Mouse (Mus musculus): ENCODE measurements around the gene Tbc1d16.

The Tbc1d16 gene

GRCm38 (mm10) chr11:119144801-119145475 is 83.4 kb downstream of the Tbc1d16 start:
- DNase-seq (ENCODE audit: low spot score in 2 of 2): no peak

GRCm38 (mm10) chr11:119143376-119144002 is 84.8 kb downstream of the Tbc1d16 start:
- no peak for DNase-seq (ENCODE audit: low spot score in 2 of 2)

- no peak for DNase-seq (ENCODE audit: low spot score in 2 of 2)
Observed at GRCm38 (mm10) chr11:119142615-119143014, 85.7 kb downstream of the Tbc1d16 start.

- DNase-seq (ENCODE audit: low spot score in 2 of 2): no peak
Observed at GRCm38 (mm10) chr11:119139026-119139425, 89.3 kb downstream of the Tbc1d16 start.

- no peak for DNase-seq (ENCODE audit: low spot score in 2 of 2)
Observed at GRCm38 (mm10) chr11:119138205-119138604, 90.1 kb downstream of the Tbc1d16 start.

GRCm38 (mm10) chr11:119134586-119134985 is 93.7 kb downstream of the Tbc1d16 start:
- no peak for DNase-seq (ENCODE audit: low spot score in 2 of 2)

GRCm38 (mm10) chr11:119133437-119134221 is 94.7 kb downstream of the Tbc1d16 start:
- peak; percentile 84 to 85 for DNase-seq (ENCODE audit: low spot score in 2 of 2)

GRCm38 (mm10) chr11:119132198-119133035 is 95.9 kb downstream of the Tbc1d16 start:
- DNase-seq (ENCODE audit: low spot score in 2 of 2): no peak

GRCm38 (mm10) chr11:119130081-119130765 is 98.1 kb downstream of the Tbc1d16 start:
- DNase-seq (ENCODE audit: low spot score in 2 of 2): no peak

- DNase-seq (ENCODE audit: low spot score in 2 of 2): no peak
Observed at GRCm38 (mm10) chr11:119129281-119130058, 98.8 kb downstream of the Tbc1d16 start.

- peak in 1 of 2 experiments; percentile 23 for DNase-seq (ENCODE audit: low spot score in 2 of 2)
Observed at GRCm38 (mm10) chr11:119128668-119129280, 99.5 kb downstream of the Tbc1d16 start.

GRCm38 (mm10) chr11:119127686-119128473 is 100.4 kb downstream of the Tbc1d16 start:
- DNase-seq (ENCODE audit: low spot score in 2 of 2): peak; percentile 49 to 56

- DNase-seq (ENCODE audit: low spot score in 2 of 2): no peak
Observed at GRCm38 (mm10) chr11:119127147-119127546, 101.2 kb downstream of the Tbc1d16 start.

GRCm38 (mm10) chr11:119125929-119126861 is 102.1 kb downstream of the Tbc1d16 start:
- DNase-seq (ENCODE audit: low spot score in 2 of 2): peak; percentile 49 to 52

- DNase-seq (ENCODE audit: low spot score in 2 of 2): no peak
Observed at GRCm38 (mm10) chr11:119124536-119124935, 103.8 kb downstream of the Tbc1d16 start.

- DNase-seq (ENCODE audit: low spot score in 2 of 2): peak in 1 of 2 experiments; percentile 16
Observed at GRCm38 (mm10) chr11:119123522-119124319, 104.6 kb downstream of the Tbc1d16 start.

- peak; percentile 68 to 73 for DNase-seq (ENCODE audit: low spot score in 2 of 2)
Observed at GRCm38 (mm10) chr11:119122396-119122795, 105.9 kb downstream of the Tbc1d16 start.

All from spleen, postnatal 36 days (tissue).